Mouse (Mus musculus) heart, postnatal 0 days (tissue): ENCODE measurements around the gene Tmem132d. TPM values are rescaled to one million over a fixed set of nuclear protein-coding genes. Genes with fewer than 3 reads are reported as not detected.
"Not testable (repeated sequence)": the region's sequence is repeated elsewhere in the genome, so short reads cannot be mapped to it uniquely, and the experiment has no call there.

Source experiments
- ATAC-seq: fragments of 200-750 bp; cut with Nextera tagmentation; 2 replicates; pipeline ENCODE4 v1.8.0; 2017; ENCODE audit warnings: low read depth, moderate number of reproducible peaks, moderate library complexity; ENCODE audit not compliant: insufficient read depth
- DNase-seq: peaks from one replicate; pipeline ENCODE4 v3.0.0-alpha.2; 2016; ENCODE audit warnings: low spot score
- H3K27ac ChIP-seq: fragments of 300-500 bp; sonication (generic); 2 replicates; pipeline ENCODE4 v1.5.1; 2014; ENCODE audit warnings: low read depth, mild to moderate bottlenecking
- H3K27me3 ChIP-seq: fragments of 300-500 bp; sonication (generic); 2 replicates; pipeline ENCODE4 v1.6.1; 2014; ENCODE audit warnings: low read length, mixed read lengths; ENCODE audit not compliant: control insufficient read depth, insufficient read depth
- H3K36me3 ChIP-seq: fragments of 300-500 bp; sonication (generic); replicated peaks from 2 replicates; pipeline ENCODE4 v1.6.1; 2014; ENCODE audit warnings: low read length, mixed read lengths; ENCODE audit not compliant: control insufficient read depth, insufficient read depth
- H3K4me1 ChIP-seq: fragments of 300-500 bp; sonication (generic); 2 replicates; pipeline ENCODE4 v1.6.1; 2014; ENCODE audit warnings: antibody characterized with exemption; ENCODE audit not compliant: control insufficient read depth, insufficient read depth
- H3K4me2 ChIP-seq: fragments of 300-500 bp; sonication (generic); 2 replicates; pipeline ENCODE4 v1.6.1; 2014; ENCODE audit warnings: low read depth, mild to moderate bottlenecking, low read length, moderate library complexity
- H3K4me3 ChIP-seq: fragments of 300-500 bp; sonication (generic); 2 replicates; pipeline ENCODE4 v1.5.1; 2014; ENCODE audit warnings: low read depth, low read length
- H3K9ac ChIP-seq: fragments of 300-500 bp; sonication (generic); replicated peaks from 2 replicates; pipeline ENCODE4 v1.6.1; 2014; ENCODE audit warnings: low read depth, low read length, mixed read lengths
- H3K9me3 ChIP-seq: fragments of 300-500 bp; sonication (generic); replicated peaks from 2 replicates; pipeline ENCODE4 v1.6.1; 2016; ENCODE audit warnings: low read length; ENCODE audit not compliant: control insufficient read depth
- CTCF ChIP-seq: IDR thresholded peaks from 2 replicates; pipeline ENCODE4 v1.5.1; 2016; ENCODE audit warnings: antibody characterized with exemption, control low read depth, low read depth
- EP300 ChIP-seq: IDR thresholded peaks from 2 replicates; pipeline ENCODE4 v1.6.1; 2016; ENCODE audit warnings: antibody characterized with exemption, low read depth
- WGBS: fragments of 180-500 bp; shearing (Covaris S2); extraction: QIAGEN DNeasy Blood & Tissue Kit; methylation state at CpG from one replicate; pipeline ENCODE4 v1.1.7; 2014; 5-methylcytosine and 5-hydroxymethylcytosine counted together
- polyA plus RNA-seq: library from polyadenylated mRNA; unstranded; fragments of >200 nt; fragmentation: Nextera tagmentation; extraction: Ambion mirVana; gene quantifications from 2 replicates; pipeline ENCODE4 v1.2.1, GENCODE M21; 2015
- total RNA-seq: library from RNA; depleted of rRNA; stranded (reverse); fragments of >200 nt; gene quantifications from 2 replicates; pipeline ENCODE4 v1.2.3, GENCODE M21; 2014; ENCODE audit warnings: low replicate concordance

Tmem132d gene
- total and polyA plus RNA-seq, 2 experiments from 2014 or later = 0.04 TPM; not detected in 1

- no peak for ATAC-seq
- Histone ChIP-seq H3K4me3 (no peak overlapping the region), H3K27me3 (no peaks in the 10 kb centered on the region), H3K4me1 (no peaks in the 10 kb centered on the region), H3K36me3 (no peaks in the 10 kb centered on the region), H3K9me3 (no peaks in the 10 kb centered on the region), H3K27ac (no peak overlapping the region), H3K4me2 (no peak overlapping the region), H3K9ac (no peak overlapping the region)
- no peak for DNase-seq
- 55% methylated on average over 4 of the region's 4 CpGs for WGBS
- TF ChIP-seq CTCF (no peak), EP300 (no peak)
Measured at GRCm38 (mm10) chr5:127950574-127950973, 482.3 kb downstream of the Tmem132d start.

- 27% methylated on average over 8 of the region's 8 CpGs for WGBS
- Histone ChIP-seq H3K9me3 (no peaks in the 10 kb centered on the region), H3K4me2 (no peak overlapping the region), H3K36me3 (no peaks in the 10 kb centered on the region), H3K4me3 (no peak overlapping the region), H3K27ac (no peak overlapping the region), H3K27me3 (no peaks in the 10 kb centered on the region), H3K4me1 (no peaks in the 10 kb centered on the region), H3K9ac (no peak overlapping the region)
- TF ChIP-seq EP300 = no peak
- no peak for TF ChIP-seq CTCF
- no peak for DNase-seq
- ATAC-seq = no peak
Measured at GRCm38 (mm10) chr5:127947275-127947674, 485.6 kb downstream of the Tmem132d start.

- not testable (repeated sequence) for DNase-seq, ATAC-seq, H3K4me2 ChIP-seq, H3K36me3 ChIP-seq, H3K27ac ChIP-seq, H3K4me3 ChIP-seq, H3K4me1 ChIP-seq, H3K27me3 ChIP-seq, H3K9ac ChIP-seq, H3K9me3 ChIP-seq
- 50% methylated on average over 3 of the region's 3 CpGs for WGBS
Measured at GRCm38 (mm10) chr5:127942171-127942570, 490.7 kb downstream of the Tmem132d start.

GRCm38 (mm10) chr5:127937914-127938313, 495.0 kb downstream of the Tmem132d start:
- H3K4me1 ChIP-seq = no peaks in the 10 kb centered on the region
- no peak overlapping the region for H3K27ac ChIP-seq
- DNase-seq (no peak), ATAC-seq (no peak)
- H3K36me3 ChIP-seq = no peaks in the 10 kb centered on the region
- no peak overlapping the region for H3K4me2 ChIP-seq
- TF ChIP-seq CTCF (no peak), EP300 (no peak)
- H3K9me3 ChIP-seq = no peaks in the 10 kb centered on the region; the same call in none of the 2 replicates
- no peak overlapping the region for H3K4me3 ChIP-seq
- no peaks in the 10 kb centered on the region for H3K27me3 ChIP-seq
- H3K9ac ChIP-seq = no peak overlapping the region
- 64% methylated on average over 3 of the region's 3 CpGs for WGBS

- Histone ChIP-seq H3K9ac (no peak overlapping the region), H3K4me2 (no peak overlapping the region), H3K4me1 (no peaks in the 10 kb centered on the region), H3K4me3 (no peak overlapping the region), H3K36me3 (no peaks in the 10 kb centered on the region), H3K27ac (no peak overlapping the region), H3K9me3 (peaks cover 7% of the 10 kb centered on the region), H3K27me3 (no peaks in the 10 kb centered on the region)
- DNase-seq = no peak
- no peak for ATAC-seq
- 81% methylated on average over 14 of the region's 14 CpGs for WGBS
- TF ChIP-seq EP300 (no peak), CTCF (no peak)
Measured at GRCm38 (mm10) chr5:127929687-127930086, 503.2 kb downstream of the Tmem132d start.

GRCm38 (mm10) chr5:127926686-127927085, 506.2 kb downstream of the Tmem132d start:
- no peak overlapping the region for H3K9ac ChIP-seq
- H3K4me3 ChIP-seq = no peak overlapping the region
- no peak for TF ChIP-seq CTCF
- TF ChIP-seq EP300 = no peak
- H3K4me2 ChIP-seq = no peak overlapping the region
- H3K9me3 ChIP-seq = peaks cover 7% of the 10 kb centered on the region; the same call in 1 of the 2 replicates
- DNase-seq (no peak), ATAC-seq (no peak)
- H3K4me1 ChIP-seq = no peaks in the 10 kb centered on the region
- H3K27ac ChIP-seq = no peak overlapping the region
- H3K27me3 ChIP-seq = no peaks in the 10 kb centered on the region
- WGBS = 42% methylated on average over 2 of the region's 2 CpGs
- H3K36me3 ChIP-seq = no peaks in the 10 kb centered on the region
